Mouse (Mus musculus): Measurements from ENCODE around the gene Cdh5. TPM values are rescaled to one million over a fixed set of nuclear protein-coding genes. Genes with fewer than 3 reads are reported as not detected.

Cdh5 gene
- not detected in 2 replicates for polyA plus RNA-seq (2012)

DNA sequence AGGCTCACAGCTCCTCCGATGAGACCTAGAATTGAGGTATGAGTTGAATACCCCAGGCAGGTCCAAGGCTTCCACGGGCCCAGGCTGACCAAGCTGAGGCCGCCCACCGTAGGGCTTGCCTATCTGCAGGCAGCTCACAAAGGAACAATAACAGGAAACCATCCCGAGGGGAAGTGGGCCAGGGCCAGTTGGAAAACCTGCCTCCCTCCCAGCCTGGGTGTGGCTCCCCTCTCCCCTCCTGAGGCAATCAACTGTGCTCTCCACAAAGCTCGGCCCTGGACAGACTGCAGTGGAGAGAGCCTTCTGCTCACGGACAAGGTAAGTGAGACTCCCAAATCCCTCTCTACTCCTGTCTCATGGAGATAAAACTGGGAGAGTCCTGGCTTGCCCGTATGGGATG, at the start of gene Cdh5:
Gene Cdh5 (plus strand): TSS at position 211 of the 400 bp plus-strand sequence.
- TF ChIP-seq GATA1 (IDR thresholded peaks at IDR 0.05; ENCODE audit: low read length) = no peak

DNA sequence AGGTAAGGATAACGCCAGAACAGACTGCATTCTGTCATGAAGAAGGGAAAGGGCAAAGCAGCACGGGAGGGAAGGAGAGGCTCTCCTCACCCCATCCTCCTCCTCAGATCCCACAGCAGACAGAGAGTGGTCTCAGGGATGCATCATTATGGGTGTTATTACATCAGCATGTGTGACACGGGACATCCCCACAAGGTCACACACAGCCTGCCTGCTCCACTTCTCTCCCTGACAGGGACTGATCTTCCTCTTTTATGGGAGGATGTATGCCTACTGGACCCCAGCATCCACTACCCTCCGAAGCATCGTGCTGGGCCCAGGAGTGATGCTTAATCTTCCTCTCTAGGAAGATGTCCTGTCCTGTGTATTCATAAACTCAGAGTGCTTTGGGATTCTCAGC, 41.5 kb upstream of the Cdh5 start:
- no peak for TF ChIP-seq GATA1 (IDR thresholded peaks at IDR 0.05; ENCODE audit: low read length)

DNA sequence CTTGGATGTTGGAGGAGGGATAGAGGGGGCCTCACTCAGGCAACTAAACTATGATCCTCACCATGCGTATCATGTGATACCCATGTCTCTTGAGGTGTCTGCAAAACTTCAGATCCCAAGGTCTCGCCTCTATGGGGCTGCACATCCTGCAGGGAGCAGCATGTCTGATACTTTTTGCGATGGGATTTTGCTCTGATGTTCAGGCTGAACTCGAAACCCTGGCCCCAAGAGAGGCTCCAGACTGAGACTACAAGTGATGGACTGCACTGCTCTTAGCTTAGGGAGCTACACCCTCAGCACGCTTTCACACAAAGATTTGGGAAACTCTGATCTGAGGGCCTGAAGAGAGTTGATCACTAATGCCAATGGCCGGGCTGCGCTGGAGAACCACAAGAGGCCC, 41.0 kb upstream of the Cdh5 start:
- TF ChIP-seq GATA1 (IDR thresholded peaks at IDR 0.05; ENCODE audit: low read length) = no peak

DNA sequence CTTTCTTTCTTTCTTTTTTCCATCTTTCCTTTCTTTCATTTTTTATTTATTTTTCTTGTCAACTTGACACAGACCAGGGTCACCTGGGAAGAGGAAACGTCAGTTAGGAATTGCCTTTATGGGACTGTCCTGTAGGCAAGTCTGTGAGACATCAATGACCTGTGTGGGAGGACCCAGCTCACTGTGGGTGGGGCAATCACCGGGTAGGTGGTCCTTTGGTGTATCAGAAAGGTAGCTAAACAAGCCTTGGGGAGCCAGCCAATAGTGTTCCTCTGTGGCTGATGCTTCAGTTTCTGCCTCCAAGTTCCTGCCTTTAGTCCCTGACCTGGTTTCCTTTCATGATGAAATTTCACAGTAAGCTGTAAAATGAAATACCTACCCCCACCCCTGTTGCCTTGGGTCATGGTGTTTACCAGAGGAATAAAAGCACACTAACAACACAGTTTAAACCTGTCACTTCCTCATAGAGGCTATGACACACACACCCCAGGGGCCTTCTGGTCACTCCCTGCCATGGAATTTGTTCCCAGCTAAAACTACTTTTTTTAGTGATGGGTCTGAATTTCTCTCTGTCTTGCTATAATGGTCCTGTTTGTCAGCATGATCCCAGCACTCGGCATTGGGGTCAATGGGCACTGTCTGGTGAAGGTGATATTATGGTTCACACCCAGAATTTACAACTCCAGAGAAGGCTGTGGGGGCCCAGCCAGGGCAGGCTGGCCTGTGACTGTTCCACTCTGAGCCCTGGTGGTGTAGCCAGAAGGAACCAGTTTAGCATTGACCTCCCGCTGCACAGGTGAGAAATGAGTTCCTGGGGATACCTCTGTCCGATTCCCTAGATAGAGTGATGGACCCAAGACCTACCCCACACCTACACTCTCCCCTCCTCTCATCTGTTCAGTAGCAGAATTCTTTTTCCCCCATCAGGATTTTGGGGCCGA, 40.1 kb upstream of the Cdh5 start:
- no peak for TF ChIP-seq GATA1 (IDR thresholded peaks at IDR 0.05; ENCODE audit: low read length)

DNA sequence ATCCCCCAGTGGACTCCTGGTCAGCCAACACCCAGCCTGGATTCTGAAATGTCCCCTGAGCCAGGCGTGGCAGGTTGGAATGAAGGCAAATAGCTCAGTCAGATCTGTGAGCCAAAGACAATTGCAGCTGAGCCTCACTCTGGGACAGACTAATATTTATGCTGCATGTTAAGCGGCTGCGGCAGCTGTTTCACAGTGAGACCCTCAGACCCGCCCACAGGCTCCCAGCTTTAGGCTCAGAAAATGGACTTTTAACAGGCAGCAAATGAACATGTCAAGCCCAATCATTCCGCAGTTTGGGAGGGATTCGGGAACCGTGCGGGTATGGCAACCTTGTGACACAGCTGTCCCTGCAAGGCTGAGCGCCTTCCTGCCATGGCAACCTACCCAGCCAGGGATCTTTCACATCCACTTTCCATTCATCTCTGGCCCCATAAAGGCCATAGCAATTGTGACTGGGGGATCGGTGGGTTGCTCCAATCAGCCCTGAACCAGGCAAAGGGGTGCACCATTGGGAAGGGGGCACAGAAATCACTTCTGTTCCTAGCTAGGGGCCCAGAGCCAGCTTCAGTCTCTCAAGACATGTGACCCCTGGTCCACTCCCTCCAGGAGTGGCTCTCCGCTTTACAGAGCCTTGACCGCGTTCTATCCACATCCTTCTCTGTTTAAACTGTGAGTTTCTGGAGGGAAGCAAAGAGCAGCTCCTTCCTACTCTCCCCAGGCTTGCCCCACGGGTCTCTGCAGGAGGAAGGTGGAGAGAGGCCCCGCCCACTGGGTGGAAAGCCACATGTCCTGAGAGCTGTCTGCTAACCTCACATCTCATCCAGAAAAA, 39.2 kb upstream of the Cdh5 start:
- TF ChIP-seq GATA1 (IDR thresholded peaks at IDR 0.05; ENCODE audit: low read length) = no peak

DNA sequence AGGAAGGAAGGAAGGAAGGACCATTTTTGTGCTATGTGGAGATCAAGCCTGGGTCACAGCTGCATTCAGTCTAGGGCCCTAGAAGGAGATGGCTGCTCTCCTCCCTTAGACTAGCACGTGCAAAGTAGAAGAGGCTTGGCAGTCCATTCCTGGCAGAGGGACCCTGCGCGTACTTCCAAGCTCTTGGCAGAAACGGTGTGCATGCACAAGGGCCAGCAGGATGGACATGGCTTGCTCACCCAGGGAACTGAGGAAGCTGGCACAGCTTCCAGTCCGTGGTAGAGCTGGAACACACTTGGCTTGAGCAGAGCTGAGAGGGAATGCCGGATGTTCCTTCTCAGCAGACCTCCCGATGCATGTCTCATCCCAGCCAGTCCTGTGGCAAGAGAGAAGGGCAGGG, 36.2 kb upstream of the Cdh5 start:
- TF ChIP-seq GATA1 (IDR thresholded peaks at IDR 0.05; ENCODE audit: low read length) = no peak

DNA sequence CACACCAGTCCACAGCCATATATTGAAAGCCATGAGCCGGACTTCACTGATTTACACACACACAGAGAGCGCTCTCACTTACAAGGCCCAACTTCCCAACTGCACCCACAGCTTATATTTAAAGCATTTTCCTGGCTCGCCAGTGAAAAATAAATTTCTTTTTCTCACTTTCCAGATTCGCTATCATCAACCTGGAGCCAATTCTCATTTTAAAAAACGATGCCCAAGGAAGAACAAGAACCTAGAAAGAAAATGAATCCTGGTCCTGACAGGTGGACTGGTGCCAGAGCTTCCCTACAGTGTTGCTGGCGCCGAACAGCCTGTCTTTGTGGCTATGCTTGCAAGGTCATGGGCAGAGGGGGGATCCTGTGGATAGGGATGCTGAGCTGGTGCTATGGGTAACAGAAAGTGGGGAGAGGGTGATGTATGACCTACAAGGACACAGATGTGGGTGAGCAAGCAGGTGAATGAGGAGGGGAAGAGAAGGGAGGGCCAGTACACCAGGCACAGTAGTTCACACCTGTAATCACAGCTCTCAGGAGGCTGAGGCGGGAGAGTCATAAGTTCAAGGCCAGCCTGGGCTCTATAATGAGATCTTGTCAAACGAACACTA, 35.4 kb upstream of the Cdh5 start:
- no peak for TF ChIP-seq GATA1 (IDR thresholded peaks at IDR 0.05; ENCODE audit: low read length)

DNA sequence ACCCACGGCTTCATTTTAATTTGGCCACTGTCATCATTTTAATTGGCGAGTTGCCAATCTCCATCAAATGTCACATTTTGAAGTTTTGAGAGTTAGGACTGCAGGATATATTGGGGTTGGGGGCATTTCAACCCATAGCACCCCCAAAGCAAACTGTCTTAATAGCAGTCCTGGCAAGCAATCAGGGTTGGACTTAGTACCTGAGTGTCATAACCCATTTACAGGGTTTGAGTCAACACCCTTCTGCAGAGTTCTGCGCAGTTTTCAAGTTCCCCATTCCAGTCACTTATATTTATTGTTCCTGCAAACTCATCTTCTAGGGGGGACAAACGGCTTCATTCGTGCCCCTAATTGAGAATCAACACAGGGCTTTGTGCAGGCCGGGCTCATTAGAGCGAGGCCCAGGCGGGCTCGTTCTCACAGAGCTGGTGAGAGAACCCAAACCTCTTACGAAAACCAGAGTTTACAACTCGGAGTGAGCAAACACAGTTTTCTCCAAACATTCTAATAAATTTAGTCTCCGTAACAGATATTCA, 34.0 kb upstream of the Cdh5 start:
- TF ChIP-seq GATA1 (IDR thresholded peaks at IDR 0.05; ENCODE audit: low read length) = no peak

DNA sequence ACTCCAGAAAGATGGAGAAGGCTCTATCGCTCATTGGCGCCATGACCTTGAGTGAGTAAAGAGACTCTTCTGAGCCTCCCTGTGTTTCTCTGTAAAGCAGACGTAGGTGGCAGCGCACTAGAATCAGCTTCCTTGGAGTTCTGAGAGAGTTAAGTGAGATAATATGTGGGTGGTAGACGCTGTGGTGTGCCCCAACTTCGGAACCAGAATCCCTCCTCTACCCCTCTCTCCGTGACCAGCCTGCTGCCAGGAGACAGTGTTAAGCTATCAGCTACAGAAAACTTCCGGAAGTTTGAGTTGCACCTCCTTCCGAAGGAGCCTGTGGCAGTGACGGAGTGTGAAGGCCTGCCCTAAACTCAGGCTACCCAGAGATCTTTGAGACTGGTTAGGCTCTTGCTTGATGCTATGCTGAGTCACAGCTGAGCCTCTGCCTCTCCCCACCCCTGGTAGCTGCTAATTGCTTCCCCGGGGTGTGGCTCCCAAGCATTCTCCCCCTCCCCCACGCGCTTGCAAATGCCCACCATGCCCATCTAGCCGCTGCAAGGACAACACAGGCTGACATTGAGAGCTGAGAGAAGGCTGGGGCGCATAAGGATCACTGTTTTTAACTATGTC, 32.9 kb upstream of the Cdh5 start:
- no peak for TF ChIP-seq GATA1 (IDR thresholded peaks at IDR 0.05; ENCODE audit: low read length)

DNA sequence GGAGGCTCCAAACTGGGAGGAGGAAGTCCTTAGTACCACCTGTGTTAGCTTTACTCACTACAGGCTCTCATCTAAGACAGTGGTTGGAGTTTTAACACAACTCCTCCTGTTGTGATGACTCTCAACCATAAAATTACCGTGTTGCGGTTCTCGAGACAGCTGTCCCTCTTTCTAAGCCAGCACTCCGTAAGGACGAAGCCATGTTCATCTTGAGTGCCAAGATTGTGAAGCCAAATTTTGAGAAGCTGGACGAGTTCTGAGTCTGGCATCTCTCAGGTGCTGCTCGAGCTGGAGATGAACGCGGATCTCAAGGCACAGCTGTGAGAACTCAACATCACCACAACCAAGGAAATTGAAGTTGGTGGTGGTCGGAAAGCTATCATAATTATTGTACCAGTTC, 30.5 kb upstream of the Cdh5 start:
- no peak for TF ChIP-seq GATA1 (IDR thresholded peaks at IDR 0.05; ENCODE audit: low read length)

DNA sequence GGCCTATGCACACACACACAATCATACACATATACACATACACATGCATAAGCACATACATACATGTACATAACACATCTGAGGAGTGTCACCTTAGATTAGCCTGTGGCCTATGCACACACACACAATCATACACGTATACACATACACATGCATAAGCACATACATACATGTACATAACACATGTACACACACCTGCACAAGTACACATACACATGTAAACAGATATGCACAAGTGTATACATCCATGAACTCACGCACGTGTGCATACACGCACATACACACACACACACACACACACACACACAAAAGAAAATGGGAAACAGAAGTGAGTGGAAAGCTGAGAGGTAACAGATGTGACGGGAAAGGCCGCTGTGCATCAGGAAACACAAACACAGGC, 26.3 kb upstream of the Cdh5 start:
- no peak for TF ChIP-seq GATA1 (IDR thresholded peaks at IDR 0.05; ENCODE audit: low read length)

DNA sequence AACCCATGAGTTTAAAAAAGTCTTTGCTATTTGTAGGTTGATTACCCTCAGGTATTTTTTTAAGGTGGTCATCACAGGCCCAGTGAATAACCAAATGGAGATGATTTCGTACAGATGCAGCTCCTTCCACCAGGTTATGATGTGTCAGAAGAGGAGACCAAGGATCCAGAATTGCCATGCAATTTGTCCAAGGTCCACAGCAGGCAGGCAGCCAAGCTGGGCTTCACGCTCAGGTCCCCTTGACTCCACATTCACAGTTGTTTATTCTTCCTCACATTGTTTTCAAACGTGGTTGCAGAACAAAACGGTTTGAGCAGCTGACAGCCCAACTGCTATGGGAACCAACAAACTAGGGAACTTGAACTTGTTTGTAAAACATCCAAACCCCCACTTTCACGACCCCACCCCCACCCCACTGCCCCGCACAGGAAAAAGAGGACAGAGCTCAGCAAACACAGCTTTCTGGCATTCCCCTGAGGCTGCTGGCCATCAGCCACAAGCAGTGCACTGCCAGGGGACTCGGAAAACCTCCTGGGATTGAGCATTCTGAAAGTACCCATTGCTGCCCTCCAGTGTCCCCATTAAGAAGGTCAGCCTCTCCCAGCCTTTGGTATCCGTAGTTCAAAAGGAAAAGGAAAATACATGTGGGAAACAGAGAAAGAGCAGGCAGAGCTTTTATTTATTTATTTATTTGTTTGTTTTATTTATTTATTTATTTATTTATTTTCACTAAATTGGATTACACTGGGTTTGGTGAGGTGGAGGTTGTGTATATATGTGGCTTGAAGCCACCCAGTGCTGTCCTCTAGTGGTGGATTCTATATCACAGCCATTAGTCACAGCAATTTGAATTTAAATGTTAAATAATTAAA, 24.6 kb upstream of the Cdh5 start:
- no peak for TF ChIP-seq GATA1 (IDR thresholded peaks at IDR 0.05; ENCODE audit: low read length)

DNA sequence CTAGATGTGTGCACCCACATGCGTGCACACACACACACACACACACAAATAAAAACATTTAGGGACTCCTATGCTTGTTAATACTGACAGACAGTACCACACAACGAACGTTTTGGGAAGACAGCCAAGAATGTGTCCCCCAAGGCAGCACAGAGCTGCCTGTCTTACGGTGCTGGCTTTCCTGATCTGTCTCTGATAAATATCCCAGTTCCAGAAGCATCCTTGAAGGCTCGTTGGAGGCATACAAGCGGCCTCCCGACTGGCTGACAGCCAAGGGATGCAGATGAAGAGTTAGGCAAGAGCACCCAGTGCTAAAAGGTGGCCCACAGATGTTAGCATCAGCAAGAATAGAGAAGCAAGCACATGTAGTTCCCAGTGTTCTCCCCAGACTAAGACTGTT, 23.3 kb upstream of the Cdh5 start:
- no peak for TF ChIP-seq GATA1 (IDR thresholded peaks at IDR 0.05; ENCODE audit: low read length)

DNA sequence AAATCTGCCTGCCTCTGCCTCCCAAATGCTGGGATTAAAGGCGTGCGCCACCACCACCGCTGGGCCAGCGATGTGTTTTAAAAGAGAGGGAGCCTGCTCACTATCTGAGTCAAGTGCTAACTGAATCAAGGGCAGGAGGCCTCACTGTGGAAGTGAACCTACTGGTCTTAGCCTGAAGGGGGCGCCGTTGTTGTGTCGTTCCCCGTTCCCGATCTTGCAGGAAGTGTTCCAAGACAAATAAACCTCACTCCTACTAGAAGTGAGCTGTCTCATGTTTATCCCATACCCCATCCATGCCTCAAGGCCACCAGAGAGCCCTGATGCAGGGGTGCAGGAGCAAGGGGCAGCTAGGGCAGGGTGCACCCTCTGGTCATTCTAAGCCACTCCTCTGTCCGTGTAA, 16.1 kb upstream of the Cdh5 start:
- TF ChIP-seq GATA1 (IDR thresholded peaks at IDR 0.05; ENCODE audit: low read length) = no peak
